Mouse (Mus musculus) bone marrow macrophage, adult 2 months (primary cell): ENCODE results near the gene Cdh13.

ENCODE experiments used
- CTCF ChIP-seq: IDR thresholded peaks from 2 replicates; pipeline ENCODE4 v1.5.1; 2012; ENCODE audit warnings: low read depth, mild to moderate bottlenecking, low read length, moderate library complexity
- POLR2A ChIP-seq: IDR thresholded peaks from 2 replicates; pipeline ENCODE4 v1.6.1; 2012; ENCODE audit warnings: mild to moderate bottlenecking, low read depth, low read length, borderline replicate concordance

GRCm38 (mm10) chr8:118850381-118850780 is 566.8 kb downstream of the Cdh13 start:
- TF ChIP-seq CTCF (no peak), POLR2A (no peak)
